Mouse (Mus musculus) spleen, postnatal 14 days (tissue): ENCODE measurements at regions not wholly inside any gene's neighbourhood (a gene's known extent, or its start where the extent isn't known, plus 50 kb on each side); places are given as distances from the start of the nearest gene placed in this dataset.

Experiments
- DNase-seq, 2 experiments: peaks; one replicate each; pipeline ENCODE4 v3.0.0; 2021 to 2022; ENCODE audit warnings: low spot score in 2 of 2

- no peak for DNase-seq
Measured at GRCm38 (mm10) chr12:79912281-79913063, 200.3 kb downstream of the Zfp36l1 start.

GRCm38 (mm10) chr12:79910884-79911759 lies 201.7 kb downstream of the Zfp36l1 start:
- DNase-seq = no peak

GRCm38 (mm10) chr12:79907583-79907982 lies 205.2 kb downstream of the Zfp36l1 start:
- no peak for DNase-seq

- no peak for DNase-seq
Measured at GRCm38 (mm10) chr12:79906738-79907365, 206.0 kb downstream of the Zfp36l1 start.

- DNase-seq = no peak
Measured at GRCm38 (mm10) chr12:79905828-79906737, 206.7 kb downstream of the Zfp36l1 start.

- DNase-seq = no peak
Measured at GRCm38 (mm10) chr12:79904913-79905549, 207.8 kb downstream of the Zfp36l1 start.

- no peak for DNase-seq
Measured at GRCm38 (mm10) chr12:79902761-79903160, 210.1 kb downstream of the Zfp36l1 start.

GRCm38 (mm10) chr12:79902163-79902562 lies 210.7 kb downstream of the Zfp36l1 start:
- no peak for DNase-seq

- no peak for DNase-seq
Measured at GRCm38 (mm10) chr12:79898198-79898930, 214.4 kb downstream of the Zfp36l1 start.

- DNase-seq = no peak
Measured at GRCm38 (mm10) chr12:79895975-79896374, 216.8 kb downstream of the Zfp36l1 start.

- DNase-seq = no peak
Measured at GRCm38 (mm10) chr12:79895324-79895723, 217.5 kb downstream of the Zfp36l1 start.

GRCm38 (mm10) chr12:79892871-79893270 lies 219.9 kb downstream of the Zfp36l1 start:
- no peak for DNase-seq

GRCm38 (mm10) chr12:79891942-79892341 lies 220.9 kb downstream of the Zfp36l1 start:
- no peak for DNase-seq

- DNase-seq = no peak
Measured at GRCm38 (mm10) chr12:79890887-79891286, 221.9 kb downstream of the Zfp36l1 start.

GRCm38 (mm10) chr12:79890291-79890690 lies 222.5 kb downstream of the Zfp36l1 start:
- DNase-seq = no peak

GRCm38 (mm10) chr12:79888812-79889211 lies 224.0 kb downstream of the Zfp36l1 start:
- DNase-seq = no peak

- DNase-seq = no peak
Measured at GRCm38 (mm10) chr12:79888086-79888485, 224.7 kb downstream of the Zfp36l1 start.

- DNase-seq = no peak
Measured at GRCm38 (mm10) chr12:79887225-79887886, 225.5 kb downstream of the Zfp36l1 start.

- no peak for DNase-seq
Measured at GRCm38 (mm10) chr12:79886494-79886893, 226.3 kb downstream of the Zfp36l1 start.
